Mouse (Mus musculus): Measurements from ENCODE around the gene Rnf40. TPM values are rescaled to one million over a fixed set of nuclear protein-coding genes. Genes with fewer than 3 reads are reported as not detected.
"Not testable (repeated sequence)": the region's sequence is repeated elsewhere in the genome, so short reads cannot be mapped to it uniquely, and the experiment has no call there.

Rnf40 gene
- polyA plus RNA-seq, 1 experiment from 2014 or later = 50.9 TPM

DNA sequence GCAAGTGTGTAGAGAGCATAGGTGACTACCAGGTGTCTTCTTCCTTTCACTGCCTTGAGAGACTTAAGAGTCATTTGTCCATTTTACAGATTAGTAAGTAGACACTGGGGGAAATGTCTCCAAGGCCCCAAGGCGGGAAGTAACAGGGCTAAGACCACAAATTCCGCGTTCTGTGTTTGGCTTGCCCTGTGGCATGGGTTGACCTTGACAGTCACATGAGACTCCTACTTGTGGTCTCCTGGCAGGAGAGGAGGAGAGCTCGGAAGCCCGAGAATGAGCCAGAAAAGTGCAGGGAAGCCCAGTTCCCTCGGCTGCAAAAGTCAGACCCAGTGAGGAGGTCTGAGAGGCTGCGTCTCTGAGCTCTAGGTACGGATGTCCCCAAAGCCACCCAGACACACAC is 24.9 kb downstream of the Rnf40 start:
- H3K4me2 ChIP-seq (ENCODE audit: low read depth) = peak overlapping the region; percentile 71; the same call in 1 of the 2 replicates
- no peaks in the 10 kb centered on the region for H3K27me3 ChIP-seq (ENCODE audit: control insufficient read depth, insufficient read depth, low read length)
- H3K4me1 ChIP-seq (ENCODE audit: control insufficient read depth, insufficient read depth, low read length) = peaks cover 2% of the 10 kb centered on the region; the same call in 1 of the 2 replicates
- ATAC-seq (ENCODE audit: insufficient read depth, low FRiP score, low TSS enrichment) (no peak), DNase-seq (ENCODE audit: low spot score) (no peak)
- H3K36me3 ChIP-seq (ENCODE audit: control insufficient read depth, insufficient read depth, low read length) = peaks cover 28% of the 10 kb centered on the region
- H3K27ac ChIP-seq (ENCODE audit: low read depth, low read length) = no peak overlapping the region
- H3K9ac ChIP-seq (ENCODE audit: low read length) = no peak overlapping the region
- H3K9me3 ChIP-seq (ENCODE audit: control insufficient read depth, low read length) = no peaks in the 10 kb centered on the region
- WGBS = 87% methylated on average over 8 of the region's 8 CpGs
- peak overlapping the region; percentile 85; the same call in 1 of the 2 replicates for H3K4me3 ChIP-seq (ENCODE audit: low read depth, low read length)

GRCm38 (mm10) chr7:127614091-127614490 is 25.5 kb downstream of the Rnf40 start:
- Histone ChIP-seq H3K4me3 (ENCODE audit: low read depth, low read length) (peak overlapping the region; percentile 85), H3K27me3 (ENCODE audit: control insufficient read depth, insufficient read depth, low read length) (no peaks in the 10 kb centered on the region), H3K9ac (ENCODE audit: low read length) (peak overlapping the region; percentile 88), H3K4me2 (ENCODE audit: low read depth) (peak overlapping the region; percentile 71), H3K4me1 (ENCODE audit: control insufficient read depth, insufficient read depth, low read length) (peaks cover 2% of the 10 kb centered on the region; the same call in 1 of the 2 replicates), H3K9me3 (ENCODE audit: control insufficient read depth, low read length) (no peaks in the 10 kb centered on the region), H3K27ac (ENCODE audit: low read depth, low read length) (no peak overlapping the region), H3K36me3 (ENCODE audit: control insufficient read depth, insufficient read depth, low read length) (peaks cover 28% of the 10 kb centered on the region)
- DNase-seq (ENCODE audit: low spot score) (no peak), ATAC-seq (ENCODE audit: insufficient read depth, low FRiP score, low TSS enrichment) (no peak)
- 27% methylated on average over 8 of the region's 8 CpGs for WGBS

GRCm38 (mm10) chr7:127614511-127614890 is 25.9 kb downstream of the Rnf40 start:
- Histone ChIP-seq H3K4me2 (ENCODE audit: low read depth) (peak overlapping the region; percentile 71), H3K9ac (ENCODE audit: low read length) (peak overlapping the region; percentile 88), H3K27me3 (ENCODE audit: control insufficient read depth, insufficient read depth, low read length) (no peaks in the 10 kb centered on the region), H3K9me3 (ENCODE audit: control insufficient read depth, low read length) (no peaks in the 10 kb centered on the region), H3K27ac (ENCODE audit: low read depth, low read length) (peak overlapping the region; percentile 71), H3K4me3 (ENCODE audit: low read depth, low read length) (peak overlapping the region; percentile 85), H3K36me3 (ENCODE audit: control insufficient read depth, insufficient read depth, low read length) (peaks cover 28% of the 10 kb centered on the region), H3K4me1 (ENCODE audit: control insufficient read depth, insufficient read depth, low read length) (peaks cover 2% of the 10 kb centered on the region; the same call in 1 of the 2 replicates)
- peak; percentile 54 for DNase-seq (ENCODE audit: low spot score)
- peak; percentile 11; the same call in 1 of the 2 replicates for ATAC-seq (ENCODE audit: insufficient read depth, low FRiP score, low TSS enrichment)
- 0% methylated on average over 28 of the region's 44 CpGs for whole genome bisulfite sequencing

- Histone ChIP-seq H3K4me1 (ENCODE audit: control insufficient read depth, insufficient read depth, low read length) (peaks cover 2% of the 10 kb centered on the region; the same call in 1 of the 2 replicates), H3K9ac (ENCODE audit: low read length) (peak within 1 kb of the TSS; percentile 88), H3K27me3 (ENCODE audit: control insufficient read depth, insufficient read depth, low read length) (no peaks in the 10 kb centered on the region), H3K36me3 (ENCODE audit: control insufficient read depth, insufficient read depth, low read length) (peaks cover 23% of the 10 kb centered on the region), H3K27ac (ENCODE audit: low read depth, low read length) (peak within 1 kb of the TSS; percentile 71), H3K9me3 (ENCODE audit: control insufficient read depth, low read length) (no peaks in the 10 kb centered on the region), H3K4me2 (ENCODE audit: low read depth) (peak within 1 kb of the TSS; percentile 71), H3K4me3 (ENCODE audit: low read depth, low read length) (peak within 1 kb of the TSS; percentile 85)
- ATAC-seq (ENCODE audit: insufficient read depth, low FRiP score, low TSS enrichment) (peak; percentile 94), DNase-seq (ENCODE audit: low spot score) (peak; percentile 87)
- under 1% methylated on average over 33 of the region's 50 CpGs for WGBS
Observed at GRCm38 (mm10) chr7:127614891-127615843, 26.6 kb downstream of the Rnf40 start, which contains the start of gene Zfp629. Gene Zfp629 (minus strand): TSS chr7:127615797.

DNA sequence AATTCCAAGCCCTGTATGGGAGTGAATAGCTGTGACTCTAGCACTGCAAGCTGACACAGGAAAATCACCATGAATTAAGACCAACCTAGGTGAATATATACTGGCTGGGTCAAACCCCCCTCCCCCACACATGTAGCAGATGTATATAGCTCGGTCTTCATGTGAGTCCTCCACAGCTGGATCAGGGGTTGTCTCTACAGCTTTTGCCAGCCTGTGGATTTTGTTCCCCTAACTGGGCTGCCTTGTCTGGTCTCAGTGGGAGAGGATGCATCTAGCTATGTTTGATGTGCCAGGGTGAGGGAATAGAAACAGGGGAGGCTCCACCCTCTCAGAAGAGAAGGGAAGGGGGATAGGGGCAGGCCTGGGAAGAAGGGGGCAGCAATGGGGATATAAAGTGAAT is 27.8 kb downstream of the Rnf40 start:
- no peak overlapping the region for H3K9ac ChIP-seq (ENCODE audit: low read length)
- no peaks in the 10 kb centered on the region for H3K27me3 ChIP-seq (ENCODE audit: control insufficient read depth, insufficient read depth, low read length)
- H3K4me2 ChIP-seq (ENCODE audit: low read depth) = peak overlapping the region; percentile 71; the same call in 1 of the 2 replicates
- ATAC-seq (ENCODE audit: insufficient read depth, low FRiP score, low TSS enrichment) (no peak), DNase-seq (ENCODE audit: low spot score) (no peak)
- H3K9me3 ChIP-seq (ENCODE audit: control insufficient read depth, low read length) = no peaks in the 10 kb centered on the region
- H3K4me3 ChIP-seq (ENCODE audit: low read depth, low read length) = no peak overlapping the region
- 83% methylated on average over 1 of the region's 1 CpGs for WGBS
- peaks cover 2% of the 10 kb centered on the region; the same call in 1 of the 2 replicates for H3K4me1 ChIP-seq (ENCODE audit: control insufficient read depth, insufficient read depth, low read length)
- peaks cover 11% of the 10 kb centered on the region for H3K36me3 ChIP-seq (ENCODE audit: control insufficient read depth, insufficient read depth, low read length)
- H3K27ac ChIP-seq (ENCODE audit: low read depth, low read length) = no peak overlapping the region

DNA sequence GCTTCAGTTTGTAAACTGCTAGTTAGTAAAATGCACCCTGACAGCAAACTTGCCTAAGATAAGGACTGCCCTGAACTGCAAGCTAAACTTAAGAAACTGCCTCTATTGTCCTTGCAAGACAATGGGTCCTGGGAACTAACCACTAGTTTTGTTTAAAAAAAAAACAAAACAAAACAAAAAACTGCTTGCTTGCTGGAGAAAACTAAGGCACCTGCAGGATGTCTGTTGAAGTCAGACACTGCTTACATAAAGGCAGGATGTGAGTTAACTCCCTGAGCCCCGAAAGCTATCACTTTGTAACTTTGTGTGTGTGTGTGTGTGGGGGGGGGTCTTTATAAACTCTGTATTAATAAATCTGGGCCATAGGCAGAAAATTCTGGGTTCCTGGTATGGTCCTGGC is 28.3 kb downstream of the Rnf40 start:
- peaks cover 2% of the 10 kb centered on the region; the same call in 1 of the 2 replicates for H3K4me1 ChIP-seq (ENCODE audit: control insufficient read depth, insufficient read depth, low read length)
- peaks cover 6% of the 10 kb centered on the region for H3K36me3 ChIP-seq (ENCODE audit: control insufficient read depth, insufficient read depth, low read length)
- no peak overlapping the region for H3K4me3 ChIP-seq (ENCODE audit: low read depth, low read length)
- H3K4me2 ChIP-seq (ENCODE audit: low read depth) = no peak overlapping the region
- no peaks in the 10 kb centered on the region for H3K27me3 ChIP-seq (ENCODE audit: control insufficient read depth, insufficient read depth, low read length)
- H3K9me3 ChIP-seq (ENCODE audit: control insufficient read depth, low read length) = no peaks in the 10 kb centered on the region
- H3K27ac ChIP-seq (ENCODE audit: low read depth, low read length) = no peak overlapping the region
- DNase-seq (ENCODE audit: low spot score) (no peak), ATAC-seq (ENCODE audit: insufficient read depth, low FRiP score, low TSS enrichment) (no peak)
- 83% methylated on average over 1 of the region's 1 CpGs for WGBS
- no peak overlapping the region for H3K9ac ChIP-seq (ENCODE audit: low read length)

GRCm38 (mm10) chr7:127617962-127618361 is 29.4 kb downstream of the Rnf40 start:
- no peak overlapping the region for H3K4me2 ChIP-seq (ENCODE audit: low read depth)
- H3K4me1 ChIP-seq (ENCODE audit: control insufficient read depth, insufficient read depth, low read length) = peaks cover 2% of the 10 kb centered on the region; the same call in 1 of the 2 replicates
- H3K9me3 ChIP-seq (ENCODE audit: control insufficient read depth, low read length) = no peaks in the 10 kb centered on the region
- H3K27ac ChIP-seq (ENCODE audit: low read depth, low read length) = no peak overlapping the region
- 49% methylated on average over 2 of the region's 2 CpGs for WGBS
- H3K27me3 ChIP-seq (ENCODE audit: control insufficient read depth, insufficient read depth, low read length) = no peaks in the 10 kb centered on the region
- H3K36me3 ChIP-seq (ENCODE audit: control insufficient read depth, insufficient read depth, low read length) = no peaks in the 10 kb centered on the region
- ATAC-seq (ENCODE audit: insufficient read depth, low FRiP score, low TSS enrichment) (no peak), DNase-seq (ENCODE audit: low spot score) (no peak)
- H3K4me3 ChIP-seq (ENCODE audit: low read depth, low read length) = no peak overlapping the region
- H3K9ac ChIP-seq (ENCODE audit: low read length) = no peak overlapping the region

DNA sequence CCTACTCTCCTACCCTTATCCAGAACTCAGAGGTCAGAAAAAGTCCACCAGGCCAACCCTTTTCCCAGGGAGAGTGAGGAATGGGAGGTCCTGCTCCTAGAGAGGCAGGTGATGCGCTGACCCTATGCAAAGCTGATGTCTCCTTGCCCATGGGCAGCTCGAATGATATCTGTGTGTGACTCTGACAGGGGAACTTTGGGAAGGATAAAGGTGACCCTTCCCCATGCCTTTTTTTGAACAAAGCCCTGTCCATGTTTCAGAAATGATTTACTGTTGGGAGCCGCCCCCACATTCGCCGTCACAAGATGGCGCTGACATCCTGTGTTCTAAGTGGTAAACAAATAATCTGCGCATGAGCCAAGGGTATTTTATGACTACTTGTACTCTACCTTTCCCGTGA is 29.8 kb downstream of the Rnf40 start:
- not testable (repeated sequence) for DNase-seq (ENCODE audit: low spot score); H3K36me3 ChIP-seq (ENCODE audit: control insufficient read depth, insufficient read depth, low read length); H3K27me3 ChIP-seq (ENCODE audit: control insufficient read depth, insufficient read depth, low read length); H3K4me2 ChIP-seq (ENCODE audit: low read depth); ATAC-seq (ENCODE audit: insufficient read depth, low FRiP score, low TSS enrichment); H3K9ac ChIP-seq (ENCODE audit: low read length); H3K4me3 ChIP-seq (ENCODE audit: low read depth, low read length); H3K4me1 ChIP-seq (ENCODE audit: control insufficient read depth, insufficient read depth, low read length); H3K9me3 ChIP-seq (ENCODE audit: control insufficient read depth, low read length); H3K27ac ChIP-seq (ENCODE audit: low read depth, low read length)
- 84% methylated on average over 6 of the region's 8 CpGs for WGBS
